ENCODE assay signal across 11 mouse cellular contexts in the genomic region with DNA sequence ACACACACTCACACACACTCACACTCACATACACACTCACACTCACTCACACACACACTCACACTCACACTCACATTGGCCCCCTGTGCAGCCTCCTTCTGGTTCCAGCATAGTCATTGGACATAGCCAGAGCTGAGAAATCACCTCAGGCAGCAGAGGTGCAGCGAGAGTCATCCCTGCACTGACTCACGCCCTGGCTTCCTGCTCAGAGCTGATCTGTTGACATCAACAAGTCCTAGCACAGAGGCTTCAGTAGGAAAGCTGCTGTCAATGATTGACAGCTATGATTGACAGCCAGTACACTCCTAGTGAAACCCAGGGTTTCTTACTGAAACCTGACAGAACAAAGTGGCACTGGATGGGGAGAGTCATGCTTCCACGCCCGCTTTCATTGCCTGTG. TPM values are rescaled to one million over a fixed set of nuclear protein-coding genes. Genes with fewer than 3 reads are reported as not detected.
DNase-seq lines count a peak whose midpoint lies in the region; ATAC-seq and TF ChIP-seq lines count a peak whose summit lies in the region.
"Had no signal": no experiment of that assay in that cellular context is flagged by ENCODE, and none has a peak within 500 bp of the region (broad histone marks: within the 10 kb centered on the region; RNA-seq: fewer than 3 reads in every experiment).

No protein-coding gene starts in this region.

- H3K4me1 ChIP-seq in heart, embryonic 10.5 days, result peaks cover 61% of the 10 kb centered on the region
- H3K4me1 ChIP-seq in E14TG2a.4 (replicated peaks; ENCODE audit: low read depth, low read length), result peaks cover 95% of the 10 kb centered on the region
- peaks cover 7% of the 10 kb centered on the region; the same call in 1 of the 2 replicates for H3K4me1 ChIP-seq in intestine, postnatal 0 days (replicated peaks; ENCODE audit: control insufficient read depth, insufficient read depth, low read length)
- peaks cover 28% of the 10 kb centered on the region for H3K4me1 ChIP-seq in liver, embryonic 16.5 days (ENCODE audit: control insufficient read depth, low read depth, low read length)
- H3K4me1 ChIP-seq in forebrain, postnatal 0 days (ENCODE audit: insufficient read depth), result peaks cover 30% of the 10 kb centered on the region

- H3K4me3 ChIP-seq in heart, embryonic 10.5 days, result no peak overlapping the region
- peak overlapping the region; percentile 5; the same call in 1 of the 2 replicates for H3K4me3 ChIP-seq in E14TG2a.4 (replicated peaks; ENCODE audit: low read length)
- no peak overlapping the region for H3K4me3 ChIP-seq in intestine, postnatal 0 days (ENCODE audit: low read depth, low read length)
- no peak overlapping the region for H3K4me3 ChIP-seq in liver, embryonic 16.5 days (ENCODE audit: low read depth, low read length)
- H3K4me3 ChIP-seq in forebrain, postnatal 0 days (ENCODE audit: low read depth, low read length), result no peak overlapping the region
- H3K4me3 ChIP-seq: hindbrain, embryonic 15.5 days had no signal

- H3K27ac ChIP-seq in heart, embryonic 10.5 days, result peak overlapping the region; percentile 19; the same call in 1 of the 2 replicates
- H3K27ac ChIP-seq in intestine, postnatal 0 days (ENCODE audit: low read depth, low read length), result peak overlapping the region; percentile 64; the same call in 1 of the 2 replicates
- H3K27ac ChIP-seq in liver, embryonic 16.5 days (ENCODE audit: low read length), result peak overlapping the region; percentile 67
- no peak overlapping the region for H3K27ac ChIP-seq in forebrain, postnatal 0 days (ENCODE audit: low read depth, low read length)
- H3K27ac ChIP-seq: hindbrain, embryonic 15.5 days had no signal

- peak; percentile 85 for ATAC-seq in intestine, postnatal 0 days
- ATAC-seq in liver, embryonic 16.5 days (ENCODE audit: low read depth), result peak; percentile 69
- ATAC-seq in forebrain, postnatal 0 days, result no peak

- WGBS in heart, embryonic 10.5 days, result 52% methylated on average over 4 of the region's 4 CpGs
- WGBS in intestine, postnatal 0 days, result 33% methylated on average over 4 of the region's 4 CpGs
- 61% methylated on average over 4 of the region's 4 CpGs for WGBS in liver, embryonic 16.5 days (ENCODE audit: insufficient replicate concordance)
- 80% methylated on average over 4 of the region's 4 CpGs for WGBS in forebrain, postnatal 0 days

- DNase-seq in heart, embryonic 10.5 days (ENCODE audit: low spot score), result no peak
- no peak for DNase-seq in heart, adult 8-10 months (ENCODE audit: low spot score)
- DNase-seq in forebrain, postnatal 0 days, result no peak
- DNase-seq in layer of hippocampus, postnatal 10 days (ENCODE audit: low spot score in 2 of 2), result no peak
- no peak for DNase-seq in cerebellum, postnatal 36 days
- DNase-seq: midbrain, embryonic 14.5 days had no signal

- no peak overlapping the region for H3K9ac ChIP-seq in intestine, postnatal 0 days (ENCODE audit: low read depth, low read length)
- H3K9ac ChIP-seq in liver, embryonic 16.5 days (ENCODE audit: low read depth, low read length), result no peak overlapping the region
- H3K9ac ChIP-seq in forebrain, postnatal 0 days, result no peak overlapping the region
- H3K9ac ChIP-seq: hindbrain, embryonic 15.5 days had no signal

- H3K4me2 ChIP-seq in intestine, postnatal 0 days (replicated peaks; ENCODE audit: low read depth), result no peak overlapping the region
- H3K4me2 ChIP-seq in liver, embryonic 16.5 days (ENCODE audit: low read depth, low read length), result no peak overlapping the region
- H3K4me2 ChIP-seq in forebrain, postnatal 0 days (ENCODE audit: low read depth), result no peak overlapping the region
- H3K4me2 ChIP-seq: hindbrain, embryonic 15.5 days had no signal

- no peaks in the 10 kb centered on the region for H3K9me3 ChIP-seq in heart, embryonic 10.5 days
- H3K9me3 ChIP-seq in E14TG2a.4 (ENCODE audit: low read length), result no peaks in the 10 kb centered on the region
- H3K9me3 ChIP-seq in intestine, postnatal 0 days (ENCODE audit: control insufficient read depth), result no peaks in the 10 kb centered on the region
- no peaks in the 10 kb centered on the region for H3K9me3 ChIP-seq in liver, embryonic 16.5 days (replicated peaks; ENCODE audit: control insufficient read depth, low read length)
- no peaks in the 10 kb centered on the region for H3K9me3 ChIP-seq in forebrain, postnatal 0 days (ENCODE audit: low read length)
- H3K9me3 ChIP-seq: G1E; hindbrain, embryonic 15.5 days had no signal

- no peaks in the 10 kb centered on the region for H3K36me3 ChIP-seq in heart, embryonic 10.5 days
- H3K36me3 ChIP-seq in E14TG2a.4 (ENCODE audit: insufficient read depth, low read length), result no peaks in the 10 kb centered on the region
- H3K36me3 ChIP-seq in intestine, postnatal 0 days (ENCODE audit: control insufficient read depth, insufficient read depth), result no peaks in the 10 kb centered on the region
- no peaks in the 10 kb centered on the region for H3K36me3 ChIP-seq in liver, embryonic 16.5 days (ENCODE audit: control insufficient read depth, insufficient read depth)
- H3K36me3 ChIP-seq in forebrain, postnatal 0 days (ENCODE audit: insufficient read depth), result no peaks in the 10 kb centered on the region
- H3K36me3 ChIP-seq: G1E; hindbrain, embryonic 15.5 days had no signal

- no peak for TF ChIP-seq CTCF in E14TG2a.4 (conservative IDR thresholded peaks at IDR 0.05; ENCODE audit: low read length)
- TF ChIP-seq CTCF in intestine, postnatal 0 days (IDR thresholded peaks at IDR 0.05; ENCODE audit: low read depth), result no peak
- TF ChIP-seq CTCF in forebrain, postnatal 0 days (IDR thresholded peaks at IDR 0.05; ENCODE audit: low read depth), result no peak

- H3K27me3 ChIP-seq in heart, embryonic 10.5 days (ENCODE audit: insufficient read depth, poor library complexity, severe bottlenecking), result no peaks in the 10 kb centered on the region
- no peaks in the 10 kb centered on the region for H3K27me3 ChIP-seq in E14TG2a.4 (ENCODE audit: insufficient read depth, low read length)
- no peaks in the 10 kb centered on the region for H3K27me3 ChIP-seq in intestine, postnatal 0 days (replicated peaks; ENCODE audit: control insufficient read depth, insufficient read depth, low read length)
- H3K27me3 ChIP-seq in liver, embryonic 16.5 days (ENCODE audit: control insufficient read depth, insufficient read depth, low read depth, low read length), result no peaks in the 10 kb centered on the region
- no peaks in the 10 kb centered on the region for H3K27me3 ChIP-seq in forebrain, postnatal 0 days (ENCODE audit: insufficient read depth, low read length)
- H3K27me3 ChIP-seq: hindbrain, embryonic 15.5 days had no signal

RNA-seq across cellular contexts. Expression of gene Scyl1, which starts 44.7 kb away (rescaled TPM):
- polyA plus RNA-seq in heart, embryonic 10.5 days (2016; fragmentation: Nextera tagmentation; extraction: Ambion mirVana), result 74.4 and 75.2 TPM in 2 replicates
- total RNA-seq in heart, adult 8-10 months (2022), result 10 to 100 TPM; 63.3 to 70.6 (median 67.2) TPM
- polyA plus RNA-seq in intestine, postnatal 0 days (2015; fragmentation: Nextera tagmentation; extraction: Ambion mirVana), result 43.8 and 48.8 TPM in 2 replicates
- polyA plus RNA-seq in liver, embryonic 16.5 days (2015; fragmentation: Nextera tagmentation; extraction: Ambion mirVana), result 19.3 and 21.5 TPM in 2 replicates
- total RNA-seq in forebrain, postnatal 0 days (2014; rRNA removed), result 79.8 and 98.1 TPM in 2 replicates
- polyA plus RNA-seq in forebrain, postnatal 0 days (2015; fragmentation: Nextera tagmentation; extraction: Ambion mirVana), result 62.7 and 68.8 TPM in 2 replicates
- 10 to 100 TPM; 67.3 to 72.8 TPM for total RNA-seq in layer of hippocampus, postnatal 10 days (2021)

RNA-seq across cellular contexts. Expression of gene Frmd8, which starts 59.1 kb away (rescaled TPM):
- polyA plus RNA-seq in heart, embryonic 10.5 days (2016; fragmentation: Nextera tagmentation; extraction: Ambion mirVana), result 40.6 and 46.3 TPM in 2 replicates
- total RNA-seq in heart, adult 8-10 months (2022), result 1 to 10 TPM; 7.1 to 8.1 (median 7.5) TPM
- 21.7 and 24.0 TPM in 2 replicates for polyA plus RNA-seq in intestine, postnatal 0 days (2015; fragmentation: Nextera tagmentation; extraction: Ambion mirVana)
- polyA plus RNA-seq in liver, embryonic 16.5 days (2015; fragmentation: Nextera tagmentation; extraction: Ambion mirVana), result 13.9 and 14.0 TPM in 2 replicates
- total RNA-seq in forebrain, postnatal 0 days (2014; rRNA removed), result 8.5 and 13.3 TPM in 2 replicates
- polyA plus RNA-seq in forebrain, postnatal 0 days (2015; fragmentation: Nextera tagmentation; extraction: Ambion mirVana), result 9.0 and 10.3 TPM in 2 replicates
- 10 to 100 TPM; 10.7 to 14.8 TPM for total RNA-seq in layer of hippocampus, postnatal 10 days (2021)
